Mouse (Mus musculus): ENCODE measurements at regions not wholly inside any gene's neighbourhood (a gene's known extent, or its start where the extent isn't known, plus 50 kb on each side); places are given as distances from the start of the nearest gene placed in this dataset.

DNA sequence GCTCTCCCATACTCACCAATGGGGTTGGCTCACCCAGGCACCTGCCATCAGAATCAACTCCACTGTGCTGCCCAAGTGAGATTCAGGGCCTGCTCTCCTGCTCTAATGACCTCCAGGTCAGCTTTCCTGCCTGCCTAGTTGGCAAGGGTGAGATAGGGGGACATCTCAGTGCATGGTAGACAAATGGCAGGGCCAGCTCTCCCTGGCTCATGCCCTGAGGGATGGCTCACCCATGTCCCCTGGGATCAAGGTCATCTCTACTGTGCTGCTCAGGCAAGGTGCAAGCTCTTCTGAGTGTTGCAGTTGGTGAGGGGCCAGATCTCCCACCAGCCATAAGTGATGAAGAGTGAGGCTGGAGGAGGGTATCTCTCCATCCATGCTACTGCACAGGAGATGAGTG lies 161.2 kb downstream of the Diras2 start:
- Histone ChIP-seq H3K27ac (ENCODE audit: insufficient read depth, low read depth, low read length) (no peak overlapping the region), H3K4me1 (ENCODE audit: control insufficient read depth, insufficient read depth, low read length) (no peaks in the 10 kb centered on the region), H3K4me3 (ENCODE audit: insufficient read depth, low read depth, low read length) (no peak overlapping the region)
- no peak for TF ChIP-seq POLR2A (IDR thresholded peaks at IDR 0.05; ENCODE audit: insufficient read depth, low read depth, low read length)
- TF ChIP-seq CTCF (IDR thresholded peaks at IDR 0.05; ENCODE audit: insufficient read depth, low read depth, low read length) = no peak

- Histone ChIP-seq H3K4me1 (ENCODE audit: control insufficient read depth, insufficient read depth, low read length) (no peaks in the 10 kb centered on the region), H3K27ac (ENCODE audit: insufficient read depth, low read depth, low read length) (no peak overlapping the region), H3K4me3 (ENCODE audit: insufficient read depth, low read depth, low read length) (no peak overlapping the region)
- WGBS = 80% methylated on average over 3 of the region's 3 CpGs
- TF ChIP-seq CTCF (IDR thresholded peaks at IDR 0.05; ENCODE audit: insufficient read depth, low read depth, low read length) = no peak
- no peak for TF ChIP-seq POLR2A (IDR thresholded peaks at IDR 0.05; ENCODE audit: insufficient read depth, low read depth, low read length)
Measured at GRCm38 (mm10) chr13:52371986-52372385, 159.1 kb downstream of the Diras2 start.

- no peak overlapping the region for H3K4me3 ChIP-seq (ENCODE audit: insufficient read depth, low read depth, low read length)
- 82% methylated on average over 3 of the region's 3 CpGs for WGBS
- no peak for TF ChIP-seq POLR2A (IDR thresholded peaks at IDR 0.05; ENCODE audit: insufficient read depth, low read depth, low read length)
- no peak for TF ChIP-seq CTCF (IDR thresholded peaks at IDR 0.05; ENCODE audit: insufficient read depth, low read depth, low read length)
Measured at GRCm38 (mm10) chr13:52374781-52375180, 156.3 kb downstream of the Diras2 start.

GRCm38 (mm10) chr13:52378236-52378635 lies 152.8 kb downstream of the Diras2 start:
- TF ChIP-seq POLR2A (IDR thresholded peaks at IDR 0.05; ENCODE audit: insufficient read depth, low read depth, low read length) = no peak
- no peak for TF ChIP-seq CTCF (IDR thresholded peaks at IDR 0.05; ENCODE audit: insufficient read depth, low read depth, low read length)
- H3K4me1 ChIP-seq (ENCODE audit: control insufficient read depth, insufficient read depth, low read length) = no peaks in the 10 kb centered on the region
- no peak overlapping the region for H3K4me3 ChIP-seq (ENCODE audit: insufficient read depth, low read depth, low read length)
- no peak overlapping the region for H3K27ac ChIP-seq (ENCODE audit: insufficient read depth, low read depth, low read length)
- 57% methylated on average over 1 of the region's 1 CpGs for WGBS

More at GRCm38 (mm10) chr13:52374781-52375180, 156.3 kb downstream of the Diras2 start:
- Histone ChIP-seq H3K4me1 (ENCODE audit: control insufficient read depth, insufficient read depth, low read length) (no peaks in the 10 kb centered on the region), H3K27ac (ENCODE audit: insufficient read depth, low read depth, low read length) (no peak overlapping the region)

GRCm38 (mm10) chr13:52389271-52389670 lies 141.8 kb downstream of the Diras2 start:
- TF ChIP-seq POLR2A (IDR thresholded peaks at IDR 0.05; ENCODE audit: insufficient read depth, low read depth, low read length) (no peak), CTCF (IDR thresholded peaks at IDR 0.05; ENCODE audit: insufficient read depth, low read depth, low read length) (no peak)
- Histone ChIP-seq H3K4me3 (ENCODE audit: insufficient read depth, low read depth, low read length) (no peak overlapping the region), H3K27ac (ENCODE audit: insufficient read depth, low read depth, low read length) (no peak overlapping the region), H3K4me1 (ENCODE audit: control insufficient read depth, insufficient read depth, low read length) (peaks cover 14% of the 10 kb centered on the region)
- 85% methylated on average over 5 of the region's 5 CpGs for WGBS

GRCm38 (mm10) chr13:52395786-52396185 lies 135.3 kb downstream of the Diras2 start:
- TF ChIP-seq CTCF (IDR thresholded peaks at IDR 0.05; ENCODE audit: insufficient read depth, low read depth, low read length) = no peak
- TF ChIP-seq POLR2A (IDR thresholded peaks at IDR 0.05; ENCODE audit: insufficient read depth, low read depth, low read length) = no peak
- Histone ChIP-seq H3K4me1 (ENCODE audit: control insufficient read depth, insufficient read depth, low read length) (peaks cover 14% of the 10 kb centered on the region), H3K4me3 (ENCODE audit: insufficient read depth, low read depth, low read length) (no peak overlapping the region), H3K27ac (ENCODE audit: insufficient read depth, low read depth, low read length) (no peak overlapping the region)
- 95% methylated on average over 8 of the region's 8 CpGs for WGBS

DNA sequence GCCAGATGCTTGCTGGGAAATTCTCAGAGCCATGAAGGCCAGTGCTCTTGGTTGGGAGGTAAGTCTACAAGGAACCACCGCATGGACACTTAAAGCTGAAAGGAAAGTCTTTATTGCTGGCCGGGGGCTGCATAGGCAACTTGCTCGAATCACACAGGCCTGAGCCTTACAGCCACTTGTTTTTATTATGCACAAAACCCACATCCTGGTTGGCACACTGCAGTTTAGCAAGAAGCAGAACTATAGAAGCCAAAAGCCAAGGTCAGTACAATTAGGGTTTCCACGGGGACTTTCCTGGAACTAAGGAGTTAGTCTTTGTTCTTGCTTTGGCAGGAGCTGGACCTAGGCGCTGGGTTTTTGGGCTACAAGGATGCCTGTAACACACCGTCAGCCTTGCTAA lies 132.7 kb downstream of the Diras2 start:
- Histone ChIP-seq H3K27ac (ENCODE audit: insufficient read depth, low read depth, low read length) (no peak overlapping the region), H3K4me1 (ENCODE audit: control insufficient read depth, insufficient read depth, low read length) (peaks cover 8% of the 10 kb centered on the region), H3K4me3 (ENCODE audit: insufficient read depth, low read depth, low read length) (no peak overlapping the region)
- WGBS = 86% methylated on average over 6 of the region's 6 CpGs
- TF ChIP-seq POLR2A (IDR thresholded peaks at IDR 0.05; ENCODE audit: insufficient read depth, low read depth, low read length) (no peak), CTCF (IDR thresholded peaks at IDR 0.05; ENCODE audit: insufficient read depth, low read depth, low read length) (no peak)

- Histone ChIP-seq H3K4me1 (ENCODE audit: control insufficient read depth, insufficient read depth, low read length) (peaks cover under 1% of the 10 kb centered on the region), H3K4me3 (ENCODE audit: insufficient read depth, low read depth, low read length) (no peak overlapping the region), H3K27ac (ENCODE audit: insufficient read depth, low read depth, low read length) (no peak overlapping the region)
- WGBS = 89% methylated on average over 2 of the region's 2 CpGs
- no peak for TF ChIP-seq CTCF (IDR thresholded peaks at IDR 0.05; ENCODE audit: insufficient read depth, low read depth, low read length)
- no peak for TF ChIP-seq POLR2A (IDR thresholded peaks at IDR 0.05; ENCODE audit: insufficient read depth, low read depth, low read length)
Measured at GRCm38 (mm10) chr13:52399143-52399542, 131.9 kb downstream of the Diras2 start.

DNA sequence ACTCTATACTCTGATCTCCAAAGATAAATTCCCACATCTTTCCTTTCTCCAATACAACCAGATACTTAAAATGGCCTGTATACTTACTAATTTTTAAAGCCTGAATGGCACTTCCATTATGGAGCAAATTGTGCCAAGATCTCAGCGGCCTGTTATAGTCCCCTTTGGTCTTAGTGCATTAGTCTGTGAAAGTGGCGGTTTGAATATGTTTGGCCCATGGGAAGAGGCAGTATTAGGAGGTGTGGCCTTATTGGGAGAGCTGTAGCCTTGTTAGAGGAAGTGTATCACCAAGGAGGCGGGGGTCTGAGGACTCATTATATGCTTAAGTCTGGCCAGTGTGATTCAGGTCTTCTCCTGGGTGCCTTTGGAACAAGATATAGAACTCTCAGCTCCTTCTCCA lies 127.3 kb downstream of the Diras2 start:
- no peaks in the 10 kb centered on the region for H3K4me1 ChIP-seq (ENCODE audit: control insufficient read depth, insufficient read depth, low read length)
- no peak for TF ChIP-seq POLR2A (IDR thresholded peaks at IDR 0.05; ENCODE audit: insufficient read depth, low read depth, low read length)
- no peak for TF ChIP-seq CTCF (IDR thresholded peaks at IDR 0.05; ENCODE audit: insufficient read depth, low read depth, low read length)
- H3K27ac ChIP-seq (ENCODE audit: insufficient read depth, low read depth, low read length) = no peak overlapping the region
- 81% methylated on average over 3 of the region's 3 CpGs for WGBS
- no peak overlapping the region for H3K4me3 ChIP-seq (ENCODE audit: insufficient read depth, low read depth, low read length)

DNA sequence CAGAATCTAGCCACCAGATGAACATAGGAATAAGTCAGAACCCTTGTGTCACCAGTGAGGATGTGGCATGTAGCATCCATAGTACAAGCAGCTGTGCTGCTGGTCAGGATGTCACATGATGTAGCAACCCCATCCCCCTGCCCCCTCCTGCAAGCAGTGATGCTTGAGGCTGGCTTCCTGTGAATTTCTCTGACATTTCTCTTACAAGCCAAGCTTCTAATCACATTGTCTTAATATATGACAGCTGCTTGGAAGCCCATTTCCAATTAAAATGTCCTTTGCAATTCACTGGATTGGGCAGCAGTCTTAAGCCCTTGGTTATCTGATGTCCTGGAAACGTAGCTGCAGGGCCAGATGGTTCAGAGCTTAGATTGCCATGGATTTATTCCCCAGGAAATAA lies 114.8 kb downstream of the Diras2 start:
- 78% methylated on average over 1 of the region's 1 CpGs for WGBS
- Histone ChIP-seq H3K4me1 (ENCODE audit: control insufficient read depth, insufficient read depth, low read length) (no peaks in the 10 kb centered on the region), H3K4me3 (ENCODE audit: insufficient read depth, low read depth, low read length) (no peak overlapping the region), H3K27ac (ENCODE audit: insufficient read depth, low read depth, low read length) (no peak overlapping the region)
- TF ChIP-seq POLR2A (IDR thresholded peaks at IDR 0.05; ENCODE audit: insufficient read depth, low read depth, low read length) (no peak), CTCF (IDR thresholded peaks at IDR 0.05; ENCODE audit: insufficient read depth, low read depth, low read length) (no peak)

Data from olfactory bulb, adult 2 months (tissue).